Mouse (Mus musculus) Muller cell, postnatal 12 days (primary cell): ENCODE measurements around the gene Il1rl1.
A peak's percentile ranks its signal among the peaks of the same experiment; 100 is the strongest.

ENCODE experiments used
- DNase-seq: peaks from one replicate; pipeline ENCODE4 v3.0.0-alpha.2; 2015; ENCODE audit errors: inconsistent ontology term

Il1rl1 gene

GRCm38 (mm10) chr1:40437340-40437739 is 8.0 kb downstream of the Il1rl1 start:
- no peak for DNase-seq

DNA sequence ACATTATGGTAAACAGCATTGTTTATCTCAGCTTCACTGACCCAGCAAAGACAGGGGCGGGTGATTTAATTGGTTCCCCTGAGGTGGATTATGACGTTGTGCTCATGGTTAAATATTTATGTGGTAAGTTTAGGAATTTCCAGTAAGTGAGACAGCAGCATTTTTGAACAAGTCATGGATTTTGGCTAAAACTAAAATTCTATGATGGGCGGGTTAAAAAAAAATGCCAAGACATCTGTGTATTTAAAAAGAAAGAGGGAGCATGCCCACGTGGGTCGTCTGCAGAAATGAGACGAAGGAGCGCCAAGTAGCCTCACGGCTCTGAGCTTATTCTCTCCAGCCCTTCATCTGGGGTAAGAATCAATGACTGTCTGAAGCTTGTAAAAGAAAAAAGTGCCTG is 10.1 kb downstream of the Il1rl1 start:
- DNase-seq, result peak; percentile 14

GRCm38 (mm10) chr1:40444800-40445199 is 15.4 kb downstream of the Il1rl1 start:
- DNase-seq, result peak; percentile 91

GRCm38 (mm10) chr1:40465477-40466430 is 36.4 kb downstream of the Il1rl1 start, which contains the start of gene Il18r1:
Gene Il18r1, plus strand, starts transcription at chr1:40465552.
- DNase-seq, result no peak

GRCm38 (mm10) chr1:40467306-40467705 is 37.9 kb downstream of the Il1rl1 start:
- no peak for DNase-seq

- no peak for DNase-seq
These were observed 39.4 kb downstream of the Il1rl1 start for GRCm38 (mm10) chr1:40468805-40469204.

- no peak for DNase-seq
These were observed 40.5 kb downstream of the Il1rl1 start for GRCm38 (mm10) chr1:40469900-40470299.

- no peak for DNase-seq
These were observed 43.0 kb downstream of the Il1rl1 start for GRCm38 (mm10) chr1:40472401-40472800.

- no peak for DNase-seq
These were observed 44.3 kb downstream of the Il1rl1 start for GRCm38 (mm10) chr1:40473640-40474039.

- DNase-seq, result no peak
These were observed 45.0 kb downstream of the Il1rl1 start for GRCm38 (mm10) chr1:40474336-40474735.

GRCm38 (mm10) chr1:40475697-40476096 is 46.3 kb downstream of the Il1rl1 start:
- no peak for DNase-seq

DNA sequence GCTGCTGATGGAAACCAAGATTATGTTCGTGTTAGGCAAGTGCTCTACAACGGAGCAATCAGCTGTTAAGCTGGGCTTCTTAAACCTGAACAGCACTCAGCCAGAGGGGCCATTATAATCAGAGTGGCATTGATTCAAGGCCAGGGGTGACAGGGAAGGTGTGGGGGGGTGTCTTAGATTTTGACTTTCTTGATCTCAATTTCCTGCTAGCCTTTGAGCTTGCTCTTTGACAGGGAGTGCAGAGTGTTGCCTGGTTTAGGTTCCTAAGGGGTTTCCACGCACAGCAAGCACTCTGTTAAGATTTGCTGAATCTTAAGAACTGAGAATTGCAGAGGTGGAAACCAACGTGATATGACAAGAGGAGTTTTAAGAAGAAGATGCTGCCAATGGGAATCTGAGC is 47.4 kb downstream of the Il1rl1 start:
- no peak for DNase-seq

DNA sequence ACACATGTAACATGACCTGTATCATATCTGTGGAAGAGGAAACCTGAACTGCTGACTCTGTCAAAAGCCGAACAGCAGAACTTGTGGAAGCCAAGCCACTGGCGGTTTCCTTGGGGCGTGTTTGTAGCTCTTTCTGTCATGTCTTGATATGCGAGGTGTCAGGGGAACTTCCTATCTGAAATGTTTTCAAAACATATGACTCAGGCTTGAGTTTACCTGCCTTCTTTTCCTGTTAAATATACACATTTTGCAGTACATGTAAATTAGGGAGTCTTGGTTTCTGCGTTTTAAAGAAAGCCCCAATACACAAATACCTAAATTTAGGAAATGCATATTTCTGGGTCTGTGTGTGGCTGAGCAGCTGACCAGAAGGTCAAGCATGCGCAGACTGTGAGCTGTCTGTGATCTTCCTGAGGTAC is 50.1 kb downstream of the Il1rl1 start:
- DNase-seq, result no peak

DNA sequence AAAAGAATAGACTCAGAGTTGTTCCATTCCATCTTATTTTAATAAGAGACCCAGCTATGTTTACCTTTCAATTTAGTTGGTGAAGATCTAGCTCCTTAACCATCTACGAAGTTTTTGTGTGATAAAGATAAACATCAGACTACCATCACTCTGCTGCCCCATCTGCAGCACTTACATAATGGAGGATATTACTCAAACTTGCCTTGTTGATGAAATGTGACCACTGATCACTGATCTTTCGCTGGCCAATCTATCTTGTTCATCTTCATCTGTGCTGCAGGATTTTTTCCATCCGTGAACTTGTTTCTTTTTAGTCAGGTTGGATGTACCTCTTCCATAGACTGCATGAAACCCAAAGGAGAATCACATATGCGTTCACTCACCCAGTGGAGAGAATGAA is 65.2 kb downstream of the Il1rl1 start:
- no peak for DNase-seq

- DNase-seq, result no peak
These were observed 70.3 kb downstream of the Il1rl1 start for GRCm38 (mm10) chr1:40499708-40500107.

DNA sequence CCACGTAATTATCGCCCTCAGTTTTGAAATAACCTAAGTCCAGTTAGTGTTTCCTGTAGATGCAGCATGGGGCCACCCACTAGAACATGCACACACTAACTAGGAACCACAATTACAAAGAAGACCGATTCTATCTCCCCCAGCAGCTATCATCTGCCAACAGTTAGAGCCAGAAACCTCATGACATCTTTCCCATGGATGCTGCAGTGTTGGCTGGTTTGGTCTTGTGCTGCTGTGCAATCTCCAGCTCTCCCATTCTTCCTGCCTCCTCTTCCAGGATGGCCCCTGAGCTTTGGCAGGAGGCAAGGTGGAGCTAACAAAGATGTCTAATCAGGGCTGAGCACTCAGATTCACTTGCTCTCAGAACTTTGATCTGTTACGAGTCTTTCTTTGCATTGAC is 71.8 kb downstream of the Il1rl1 start:
- no peak for DNase-seq

DNA sequence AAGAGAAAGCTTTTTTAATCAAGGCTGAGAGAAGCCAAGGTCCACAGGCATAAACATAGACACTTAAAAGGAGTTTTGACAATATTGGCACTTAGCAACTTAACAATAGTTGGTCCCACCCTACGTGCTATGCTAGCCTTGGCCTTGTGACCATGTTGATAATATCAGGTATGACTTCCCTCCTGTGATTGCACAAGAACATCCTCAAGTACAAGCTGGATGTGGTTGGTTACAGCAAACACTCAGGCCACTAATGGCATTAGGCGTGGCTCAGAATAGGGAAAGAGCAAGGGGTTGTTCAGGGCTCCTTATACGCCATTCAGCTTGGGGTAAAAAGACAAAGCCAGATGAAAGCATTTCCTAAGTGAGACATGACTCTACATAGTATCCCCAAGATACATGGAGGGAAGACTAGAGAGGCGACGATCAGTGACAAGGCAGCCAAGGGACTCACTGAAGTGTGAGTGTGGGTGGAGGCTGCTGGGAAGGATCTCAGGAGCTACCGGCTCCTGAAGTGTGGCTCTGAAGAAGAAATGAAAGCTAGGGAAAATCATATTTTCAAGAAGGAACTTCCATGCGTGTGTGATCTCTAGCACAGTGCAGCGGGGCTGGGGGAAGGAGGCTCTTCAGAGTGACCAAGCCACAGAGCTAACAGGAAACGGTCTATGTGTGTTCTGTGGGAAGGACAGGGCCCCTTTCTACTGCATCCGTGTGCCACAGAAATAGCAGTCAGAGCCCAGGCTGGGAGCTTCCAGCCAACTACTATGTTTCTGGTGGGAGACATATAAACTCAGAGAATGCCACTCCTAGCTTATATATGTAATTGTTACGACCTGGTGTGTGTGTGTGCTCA is 72.4 kb downstream of the Il1rl1 start:
- no peak for DNase-seq

GRCm38 (mm10) chr1:40504548-40504947 is 75.2 kb downstream of the Il1rl1 start:
- no peak for DNase-seq
